Mouse (Mus musculus): ENCODE data around the gene Anxa11. TPM values are rescaled to one million over a fixed set of nuclear protein-coding genes. Genes with fewer than 3 reads are reported as not detected.
"Not testable (repeated sequence)": the region's sequence is repeated elsewhere in the genome, so short reads cannot be mapped to it uniquely, and the experiment has no call there.

The Anxa11 gene
- total and polyA plus RNA-seq, 2 experiments from 2014 or later, result 4.2 to 4.5 TPM

GRCm38 (mm10) chr14:25847660-25848059, 5.7 kb downstream of the Anxa11 start:
- no peaks in the 10 kb centered on the region for H3K4me1 ChIP-seq (ENCODE audit: insufficient read depth, low read length)
- H3K36me3 ChIP-seq (ENCODE audit: insufficient read depth, low read length), result no peaks in the 10 kb centered on the region
- DNase-seq (ENCODE audit: low spot score), result no peak
- no peak overlapping the region for H3K9ac ChIP-seq (replicated peaks; ENCODE audit: low read length)
- no peak overlapping the region for H3K4me3 ChIP-seq (ENCODE audit: low read length)
- H3K27ac ChIP-seq, result no peak overlapping the region
- TF ChIP-seq CTCF (IDR thresholded peaks at IDR 0.05; ENCODE audit: low read depth), result no peak
- ATAC-seq, result no peak
- H3K9me3 ChIP-seq (ENCODE audit: low read length), result no peaks in the 10 kb centered on the region
- WGBS, result 42% methylated on average over 9 of the region's 9 CpGs
- H3K27me3 ChIP-seq (ENCODE audit: insufficient read depth, low read length), result 0 out of 2 replicates have a peak, but pooled peaks cover under 1% of the 10 kb centered on the region
- H3K4me2 ChIP-seq (ENCODE audit: low read depth, low read length), result no peak overlapping the region

GRCm38 (mm10) chr14:25848237-25848636, 6.3 kb downstream of the Anxa11 start:
- Histone ChIP-seq H3K36me3 (ENCODE audit: insufficient read depth, low read length) (no peaks in the 10 kb centered on the region), H3K9ac (replicated peaks; ENCODE audit: low read length) (no peak overlapping the region), H3K27me3 (ENCODE audit: insufficient read depth, low read length) (no peaks in the 10 kb centered on the region), H3K9me3 (ENCODE audit: low read length) (no peaks in the 10 kb centered on the region), H3K4me1 (ENCODE audit: insufficient read depth, low read length) (no peaks in the 10 kb centered on the region), H3K4me3 (ENCODE audit: low read length) (no peak overlapping the region), H3K27ac (no peak overlapping the region), H3K4me2 (ENCODE audit: low read depth, low read length) (no peak overlapping the region)
- no peak for TF ChIP-seq CTCF (IDR thresholded peaks at IDR 0.05; ENCODE audit: low read depth)
- WGBS, result 62% methylated on average over 6 of the region's 6 CpGs
- DNase-seq (ENCODE audit: low spot score) (no peak), ATAC-seq (no peak)

- not testable (repeated sequence) for H3K4me3 ChIP-seq (ENCODE audit: low read length); H3K9me3 ChIP-seq (ENCODE audit: low read length); ATAC-seq; H3K27me3 ChIP-seq (ENCODE audit: insufficient read depth, low read length); DNase-seq (ENCODE audit: low spot score); H3K27ac ChIP-seq; H3K4me1 ChIP-seq (ENCODE audit: insufficient read depth, low read length); H3K36me3 ChIP-seq (ENCODE audit: insufficient read depth, low read length); H3K4me2 ChIP-seq (ENCODE audit: low read depth, low read length); H3K9ac ChIP-seq (replicated peaks; ENCODE audit: low read length)
- WGBS, result 98% methylated on average over 3 of the region's 4 CpGs
Measured at GRCm38 (mm10) chr14:25848708-25849107, 6.8 kb downstream of the Anxa11 start.

- H3K9me3 ChIP-seq (ENCODE audit: low read length), result no peaks in the 10 kb centered on the region
- no peak overlapping the region for H3K4me3 ChIP-seq (ENCODE audit: low read length)
- no peak overlapping the region for H3K9ac ChIP-seq (replicated peaks; ENCODE audit: low read length)
- no peak for TF ChIP-seq CTCF (IDR thresholded peaks at IDR 0.05; ENCODE audit: low read depth)
- no peaks in the 10 kb centered on the region for H3K36me3 ChIP-seq (ENCODE audit: insufficient read depth, low read length)
- H3K4me2 ChIP-seq (ENCODE audit: low read depth, low read length), result no peak overlapping the region
- DNase-seq (ENCODE audit: low spot score), result no peak
- no peak overlapping the region for H3K27ac ChIP-seq
- H3K4me1 ChIP-seq (ENCODE audit: insufficient read depth, low read length), result no peaks in the 10 kb centered on the region
- WGBS, result 94% methylated on average over 2 of the region's 2 CpGs
- H3K27me3 ChIP-seq (ENCODE audit: insufficient read depth, low read length), result no peaks in the 10 kb centered on the region
- no peak for ATAC-seq
Measured at GRCm38 (mm10) chr14:25850433-25850832, 8.5 kb downstream of the Anxa11 start.

GRCm38 (mm10) chr14:25851189-25851588, 9.2 kb downstream of the Anxa11 start:
- no peak overlapping the region for H3K9ac ChIP-seq (replicated peaks; ENCODE audit: low read length)
- H3K4me1 ChIP-seq (ENCODE audit: insufficient read depth, low read length), result no peaks in the 10 kb centered on the region
- H3K27me3 ChIP-seq (ENCODE audit: insufficient read depth, low read length), result no peaks in the 10 kb centered on the region
- no peaks in the 10 kb centered on the region for H3K36me3 ChIP-seq (ENCODE audit: insufficient read depth, low read length)
- ATAC-seq (no peak), DNase-seq (ENCODE audit: low spot score) (no peak)
- H3K4me3 ChIP-seq (ENCODE audit: low read length), result no peak overlapping the region
- 69% methylated on average over 6 of the region's 6 CpGs for WGBS
- TF ChIP-seq CTCF (IDR thresholded peaks at IDR 0.05; ENCODE audit: low read depth), result no peak
- no peak overlapping the region for H3K4me2 ChIP-seq (ENCODE audit: low read depth, low read length)
- H3K9me3 ChIP-seq (ENCODE audit: low read length), result no peaks in the 10 kb centered on the region
- H3K27ac ChIP-seq, result no peak overlapping the region

GRCm38 (mm10) chr14:25852121-25852561, 10.2 kb downstream of the Anxa11 start:
- Histone ChIP-seq H3K27ac (no peak overlapping the region), H3K36me3 (ENCODE audit: insufficient read depth, low read length) (no peaks in the 10 kb centered on the region), H3K4me3 (ENCODE audit: low read length) (no peak overlapping the region), H3K4me2 (ENCODE audit: low read depth, low read length) (no peak overlapping the region), H3K27me3 (ENCODE audit: insufficient read depth, low read length) (no peaks in the 10 kb centered on the region), H3K4me1 (ENCODE audit: insufficient read depth, low read length) (no peaks in the 10 kb centered on the region), H3K9me3 (ENCODE audit: low read length) (no peaks in the 10 kb centered on the region), H3K9ac (replicated peaks; ENCODE audit: low read length) (no peak overlapping the region)
- ATAC-seq (no peak), DNase-seq (ENCODE audit: low spot score) (no peak)
- 74% methylated on average over 11 of the region's 11 CpGs for WGBS
- no peak for TF ChIP-seq CTCF (IDR thresholded peaks at IDR 0.05; ENCODE audit: low read depth)

GRCm38 (mm10) chr14:25853295-25853694, 11.3 kb downstream of the Anxa11 start:
- no peak for DNase-seq (ENCODE audit: low spot score)
- H3K4me2 ChIP-seq (ENCODE audit: low read depth, low read length), result no peak overlapping the region
- H3K9ac ChIP-seq (replicated peaks; ENCODE audit: low read length), result no peak overlapping the region
- H3K4me3 ChIP-seq (ENCODE audit: low read length), result no peak overlapping the region
- no peak for TF ChIP-seq CTCF (IDR thresholded peaks at IDR 0.05; ENCODE audit: low read depth)
- no peaks in the 10 kb centered on the region for H3K4me1 ChIP-seq (ENCODE audit: insufficient read depth, low read length)
- 56% methylated on average over 6 of the region's 6 CpGs for WGBS
- no peaks in the 10 kb centered on the region for H3K27me3 ChIP-seq (ENCODE audit: insufficient read depth, low read length)
- no peak overlapping the region for H3K27ac ChIP-seq
- H3K9me3 ChIP-seq (ENCODE audit: low read length), result no peaks in the 10 kb centered on the region
- H3K36me3 ChIP-seq (ENCODE audit: insufficient read depth, low read length), result no peaks in the 10 kb centered on the region
- ATAC-seq, result no peak

Data from hindbrain, postnatal 0 days (tissue).